Mouse (Mus musculus) myocyte (in vitro differentiated cells): Measurements from ENCODE around the gene Camta1.

Source experiments
- POLR2A ChIP-seq: IDR thresholded peaks from one replicate; pipeline ENCODE4 v1.6.1; 2011; ENCODE audit warnings: low read depth, mild to moderate bottlenecking, control low read depth, moderate library complexity; ENCODE audit not compliant: insufficient read length
- SRF ChIP-seq: IDR thresholded peaks from one replicate; pipeline ENCODE4 v1.6.1; 2011; ENCODE audit warnings: low read depth; ENCODE audit not compliant: control insufficient read depth, insufficient read length

DNA sequence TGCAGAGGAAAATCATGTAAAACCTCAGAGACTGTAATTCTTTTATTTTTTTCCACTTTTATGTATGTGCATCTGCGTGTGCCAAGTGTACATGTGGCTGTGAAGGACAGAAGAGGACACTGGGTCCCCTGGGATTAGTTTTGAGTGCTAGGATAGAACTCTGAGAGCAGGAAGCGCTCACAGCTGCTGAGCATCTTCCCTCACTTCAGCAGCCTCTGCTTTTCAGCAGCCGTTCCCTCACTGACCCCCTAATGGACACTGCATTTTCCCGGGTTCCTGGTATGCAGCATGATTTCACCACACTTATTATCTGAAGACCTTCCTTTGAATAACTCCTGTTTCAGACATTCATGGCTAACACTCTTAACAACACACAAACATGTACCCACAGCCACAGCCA, 93.9 kb downstream of the Camta1 start:
- TF ChIP-seq POLR2A (no peak), SRF (no peak)
